Mouse (Mus musculus): ENCODE measurements around the gene Timp3. TPM values are rescaled to one million over a fixed set of nuclear protein-coding genes. Genes with fewer than 3 reads are reported as not detected.

The Timp3 gene
- total and polyA plus RNA-seq, 2 experiments from 2014 or later = 33.6 to 62.9 TPM

GRCm38 (mm10) chr10:86317633-86318032, 17.5 kb downstream of the Timp3 start:
- H3K4me3 ChIP-seq (ENCODE audit: low read depth, low read length) = no peak overlapping the region
- DNase-seq (no peak), ATAC-seq (no peak)
- no peaks in the 10 kb centered on the region for H3K36me3 ChIP-seq (ENCODE audit: insufficient read depth)
- no peaks in the 10 kb centered on the region for H3K27me3 ChIP-seq (ENCODE audit: insufficient read depth, low read length)
- no peak overlapping the region for H3K9ac ChIP-seq
- WGBS = 69% methylated on average over 7 of the region's 7 CpGs
- TF ChIP-seq CTCF (IDR thresholded peaks at IDR 0.05; ENCODE audit: low read depth) = no peak
- H3K4me1 ChIP-seq (ENCODE audit: insufficient read depth) = peaks cover 3% of the 10 kb centered on the region; the same call in 1 of the 2 replicates
- no peak overlapping the region for H3K4me2 ChIP-seq (ENCODE audit: low read depth)
- no peaks in the 10 kb centered on the region for H3K9me3 ChIP-seq (ENCODE audit: low read length)
- H3K27ac ChIP-seq (ENCODE audit: low read depth, low read length) = no peak overlapping the region

GRCm38 (mm10) chr10:86318552-86319140, 18.5 kb downstream of the Timp3 start:
- Histone ChIP-seq H3K27ac (ENCODE audit: low read depth, low read length) (no peak overlapping the region), H3K4me1 (ENCODE audit: insufficient read depth) (peaks cover 3% of the 10 kb centered on the region; the same call in 1 of the 2 replicates), H3K36me3 (ENCODE audit: insufficient read depth) (no peaks in the 10 kb centered on the region), H3K9me3 (ENCODE audit: low read length) (no peaks in the 10 kb centered on the region), H3K9ac (no peak overlapping the region), H3K4me3 (ENCODE audit: low read depth, low read length) (no peak overlapping the region), H3K27me3 (ENCODE audit: insufficient read depth, low read length) (no peaks in the 10 kb centered on the region), H3K4me2 (ENCODE audit: low read depth) (no peak overlapping the region)
- no peak for DNase-seq
- ATAC-seq = no peak
- TF ChIP-seq CTCF (IDR thresholded peaks at IDR 0.05; ENCODE audit: low read depth) = no peak
- WGBS = 49% methylated on average over 5 of the region's 5 CpGs

- TF ChIP-seq CTCF (IDR thresholded peaks at IDR 0.05; ENCODE audit: low read depth) = no peak
- no peak for ATAC-seq
- Histone ChIP-seq H3K9me3 (ENCODE audit: low read length) (no peaks in the 10 kb centered on the region), H3K36me3 (ENCODE audit: insufficient read depth) (no peaks in the 10 kb centered on the region), H3K4me2 (ENCODE audit: low read depth) (no peak overlapping the region), H3K9ac (no peak overlapping the region), H3K4me1 (ENCODE audit: insufficient read depth) (peaks cover 3% of the 10 kb centered on the region; the same call in 1 of the 2 replicates), H3K27ac (ENCODE audit: low read depth, low read length) (no peak overlapping the region), H3K4me3 (ENCODE audit: low read depth, low read length) (no peak overlapping the region), H3K27me3 (ENCODE audit: insufficient read depth, low read length) (no peaks in the 10 kb centered on the region)
- DNase-seq = no peak
- WGBS = 12% methylated on average over 3 of the region's 3 CpGs
Observed at GRCm38 (mm10) chr10:86319526-86319925, 19.4 kb downstream of the Timp3 start.

- 46% methylated on average over 5 of the region's 5 CpGs for WGBS
- no peak overlapping the region for H3K9ac ChIP-seq
- no peak for TF ChIP-seq CTCF (IDR thresholded peaks at IDR 0.05; ENCODE audit: low read depth)
Observed at GRCm38 (mm10) chr10:86320204-86320603, 20.0 kb downstream of the Timp3 start.

GRCm38 (mm10) chr10:86321194-86321593, 21.0 kb downstream of the Timp3 start:
- peak; percentile 71 for ATAC-seq
- Histone ChIP-seq H3K9me3 (ENCODE audit: low read length) (no peaks in the 10 kb centered on the region), H3K27me3 (ENCODE audit: insufficient read depth, low read length) (no peaks in the 10 kb centered on the region), H3K4me2 (ENCODE audit: low read depth) (no peak overlapping the region), H3K4me3 (ENCODE audit: low read depth, low read length) (no peak overlapping the region), H3K36me3 (ENCODE audit: insufficient read depth) (no peaks in the 10 kb centered on the region), H3K9ac (no peak overlapping the region), H3K4me1 (ENCODE audit: insufficient read depth) (peaks cover 3% of the 10 kb centered on the region; the same call in 1 of the 2 replicates), H3K27ac (ENCODE audit: low read depth, low read length) (peak overlapping the region; percentile 45; the same call in 1 of the 2 replicates)
- TF ChIP-seq CTCF (IDR thresholded peaks at IDR 0.05; ENCODE audit: low read depth) = no peak
- DNase-seq = no peak
- 51% methylated on average over 8 of the region's 8 CpGs for WGBS

More at GRCm38 (mm10) chr10:86320204-86320603, 20.0 kb downstream of the Timp3 start:
- no peaks in the 10 kb centered on the region for H3K27me3 ChIP-seq (ENCODE audit: insufficient read depth, low read length)
- no peak overlapping the region for H3K27ac ChIP-seq (ENCODE audit: low read depth, low read length)
- DNase-seq (no peak), ATAC-seq (no peak)
- no peaks in the 10 kb centered on the region for H3K36me3 ChIP-seq (ENCODE audit: insufficient read depth)
- H3K4me1 ChIP-seq (ENCODE audit: insufficient read depth) = peaks cover 3% of the 10 kb centered on the region; the same call in 1 of the 2 replicates
- no peaks in the 10 kb centered on the region for H3K9me3 ChIP-seq (ENCODE audit: low read length)
- no peak overlapping the region for H3K4me3 ChIP-seq (ENCODE audit: low read depth, low read length)
- no peak overlapping the region for H3K4me2 ChIP-seq (ENCODE audit: low read depth)

GRCm38 (mm10) chr10:86322006-86322405, 21.8 kb downstream of the Timp3 start:
- H3K9ac ChIP-seq = no peak overlapping the region
- TF ChIP-seq CTCF (IDR thresholded peaks at IDR 0.05; ENCODE audit: low read depth) = no peak
- H3K27ac ChIP-seq (ENCODE audit: low read depth, low read length) = no peak overlapping the region
- peaks cover 3% of the 10 kb centered on the region; the same call in 1 of the 2 replicates for H3K4me1 ChIP-seq (ENCODE audit: insufficient read depth)
- no peaks in the 10 kb centered on the region for H3K9me3 ChIP-seq (ENCODE audit: low read length)
- H3K27me3 ChIP-seq (ENCODE audit: insufficient read depth, low read length) = no peaks in the 10 kb centered on the region
- no peak overlapping the region for H3K4me3 ChIP-seq (ENCODE audit: low read depth, low read length)
- H3K36me3 ChIP-seq (ENCODE audit: insufficient read depth) = no peaks in the 10 kb centered on the region
- DNase-seq (no peak), ATAC-seq (no peak)
- 74% methylated on average over 1 of the region's 1 CpGs for WGBS
- no peak overlapping the region for H3K4me2 ChIP-seq (ENCODE audit: low read depth)

- DNase-seq (no peak), ATAC-seq (peak; percentile 14; the same call in 1 of the 2 replicates)
- H3K4me3 ChIP-seq (ENCODE audit: low read depth, low read length) = no peak overlapping the region
- whole genome bisulfite sequencing = 67% methylated on average over 4 of the region's 4 CpGs
- no peak overlapping the region for H3K4me2 ChIP-seq (ENCODE audit: low read depth)
- H3K9ac ChIP-seq = no peak overlapping the region
- TF ChIP-seq CTCF (IDR thresholded peaks at IDR 0.05; ENCODE audit: low read depth) = no peak
- peaks cover 3% of the 10 kb centered on the region; the same call in 1 of the 2 replicates for H3K4me1 ChIP-seq (ENCODE audit: insufficient read depth)
- H3K36me3 ChIP-seq (ENCODE audit: insufficient read depth) = no peaks in the 10 kb centered on the region
- H3K27ac ChIP-seq (ENCODE audit: low read depth, low read length) = peak overlapping the region; percentile 40; the same call in 1 of the 2 replicates
- no peaks in the 10 kb centered on the region for H3K9me3 ChIP-seq (ENCODE audit: low read length)
- H3K27me3 ChIP-seq (ENCODE audit: insufficient read depth, low read length) = no peaks in the 10 kb centered on the region
Observed at GRCm38 (mm10) chr10:86323275-86323994, 23.3 kb downstream of the Timp3 start.

Measured in forebrain, postnatal 0 days (tissue).